Mouse (Mus musculus) ES-Bruce4 (cell line): ENCODE data around the gene Dclre1a.

ENCODE experiments used
- CTCF ChIP-seq: IDR thresholded peaks from one replicate; pipeline ENCODE4 v1.8.1; 2011; ENCODE audit warnings: low read depth, low read length
- POLR2A ChIP-seq: IDR thresholded peaks from one replicate; pipeline ENCODE4 v1.8.1; 2011; ENCODE audit warnings: low read length; ENCODE audit not compliant: insufficient read depth

DNA sequence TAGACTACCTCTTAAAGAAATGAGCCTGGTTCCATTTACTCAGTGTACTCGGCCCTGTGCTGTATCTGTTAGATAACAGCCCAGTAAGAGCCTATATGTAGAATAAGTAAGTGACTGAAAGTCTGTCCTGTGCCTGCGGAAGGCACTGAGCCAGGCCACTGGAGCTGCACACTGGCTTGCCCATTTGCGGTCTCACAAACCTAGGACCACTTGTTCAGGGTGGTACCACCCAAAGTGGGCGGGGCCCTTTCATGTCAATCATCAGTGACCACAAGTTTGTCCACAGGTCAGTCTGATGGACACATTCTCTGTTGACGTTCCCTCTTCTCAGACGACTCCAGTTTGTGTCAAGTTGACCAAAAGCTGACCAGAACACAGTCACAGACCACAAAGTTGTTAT is 41.0 kb upstream of the Dclre1a start:
- TF ChIP-seq CTCF, result no peak
- no peak for TF ChIP-seq POLR2A
